9 mouse cellular contexts compared by ENCODE assay signal in genomic region chr6:94040093-94040492, GRCm38 (mm10).
DNase-seq lines count a peak whose midpoint lies in the region; TF ChIP-seq lines count a peak whose summit lies in the region.
"Had no signal": no experiment of that assay in that cellular context is flagged by ENCODE, and none has a peak within 500 bp of the region (broad histone marks: within the 10 kb centered on the region; RNA-seq: fewer than 3 reads in every experiment).

No protein-coding gene starts in this region.

- no peak overlapping the region for H3K27ac ChIP-seq in layer of hippocampus, adult 2 months
- H3K27ac ChIP-seq: embryonic facial prominence, embryonic 15.5 days had no signal

- DNase-seq in cerebellum, postnatal 10 days: peak; percentile 75 to 84
- DNase-seq in cerebellum, adult 9-11 months: no peak
- peak in 1 of 2 experiments; percentile 67 for DNase-seq in layer of hippocampus, adult 2 months (ENCODE audit: low spot score in 2 of 2)
- no peak for DNase-seq in layer of hippocampus, adult 8-10 months (ENCODE audit: low spot score in 2 of 2)
- peak; percentile 28 for DNase-seq in 3T3-L1 (ENCODE audit: low read depth, low spot score)
- peak; percentile 10 for DNase-seq in c-Kit-positive CD71-positive TER-119-positive erythroid progenitor cells, embryonic 14.5 days (ENCODE audit: low spot score)
- DNase-seq in retina, embryonic 14.5 days (ENCODE audit: low spot score): peak; percentile 68
- DNase-seq in thymus, postnatal 25 days: no peak

- TF ChIP-seq CTCF in layer of hippocampus, adult 2 months (conservative IDR thresholded peaks at IDR 0.05): peak; percentile 92

- H3K4me3 ChIP-seq in layer of hippocampus, adult 2 months: no peak overlapping the region
- H3K4me3 ChIP-seq: embryonic facial prominence, embryonic 15.5 days had no signal

Comparison
In these comparisons a context has a peak if more than half of its experiments do, and no peak if none do; other contexts are left out.
1. DNase-seq: peak in cerebellum, postnatal 10 days (2 of 2), 3T3-L1 (single experiment), c-Kit-positive CD71-positive TER-119-positive erythroid progenitor cells, embryonic 14.5 days (single experiment) and retina, embryonic 14.5 days (single experiment); none in cerebellum, adult 9-11 months (single experiment), layer of hippocampus, adult 8-10 months (0 of 2) and thymus, postnatal 25 days (single experiment).